Mouse (Mus musculus): ENCODE data around the gene Kctd21.

Gene Kctd21

GRCm38 (mm10) chr7:97346822-97347166, 14.7 kb downstream of the Kctd21 start:
- no peak for DNase-seq (ENCODE audit: extremely low read depth, insufficient read length, low spot score)

DNA sequence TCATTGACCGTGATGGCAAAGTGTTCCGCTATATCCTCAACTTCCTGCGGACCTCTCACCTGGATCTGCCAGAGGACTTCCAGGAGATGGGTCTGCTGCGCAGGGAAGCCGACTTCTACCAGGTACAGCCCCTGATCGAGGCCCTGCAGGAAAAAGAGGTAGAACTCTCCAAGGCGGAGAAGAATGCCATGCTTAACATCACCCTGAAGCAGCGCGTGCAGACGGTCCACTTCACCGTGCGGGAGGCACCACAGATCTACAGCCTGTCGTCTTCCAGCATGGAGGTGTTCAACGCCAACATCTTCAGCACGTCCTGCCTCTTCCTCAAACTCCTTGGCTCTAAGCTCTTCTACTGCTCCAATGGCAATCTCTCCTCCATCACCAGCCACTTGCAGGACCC, 15.3 kb downstream of the Kctd21 start:
- DNase-seq (ENCODE audit: extremely low read depth, insufficient read length, low spot score), result no peak

DNA sequence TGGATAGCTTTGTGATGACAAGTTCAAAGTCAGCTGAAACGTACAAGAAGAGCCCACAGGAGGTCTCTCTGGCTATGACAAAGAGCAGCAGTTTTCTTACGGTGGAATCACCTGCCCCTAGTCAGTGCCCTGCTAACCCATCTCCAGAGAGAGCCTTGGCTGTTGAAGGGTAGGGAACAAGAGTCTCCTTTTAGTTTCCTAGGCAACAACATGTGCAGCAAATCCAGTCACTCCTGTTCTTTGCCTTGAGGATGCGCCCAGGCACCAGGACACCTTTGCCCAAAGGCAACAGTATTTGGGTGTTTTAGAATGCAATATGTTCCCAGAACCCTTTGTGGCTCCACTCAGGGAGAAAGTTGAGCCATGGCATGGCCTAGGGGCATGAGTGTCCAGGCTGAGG, 16.2 kb downstream of the Kctd21 start:
- no peak for DNase-seq (ENCODE audit: extremely low read depth, insufficient read length, low spot score)

DNA sequence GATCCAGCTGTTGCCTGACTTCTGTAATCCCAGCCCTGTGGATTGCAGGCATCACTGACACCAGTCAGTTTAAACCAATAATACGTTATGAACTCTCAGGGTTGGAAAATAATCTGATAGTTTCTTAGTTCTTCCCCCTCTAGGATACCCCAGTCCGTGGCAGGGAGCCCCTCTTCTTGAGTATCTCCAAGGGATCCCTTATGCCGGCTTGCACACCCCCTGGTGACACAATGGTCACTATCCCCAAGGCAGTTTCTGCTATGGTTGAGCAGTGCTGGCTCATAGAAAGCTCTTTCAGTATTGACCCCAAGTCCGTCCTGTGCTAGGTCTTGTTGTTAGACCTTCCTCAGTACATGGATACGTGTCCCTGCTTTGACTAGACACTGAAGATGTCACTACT, 16.7 kb downstream of the Kctd21 start:
- no peak for DNase-seq (ENCODE audit: extremely low read depth, insufficient read length, low spot score)

DNA sequence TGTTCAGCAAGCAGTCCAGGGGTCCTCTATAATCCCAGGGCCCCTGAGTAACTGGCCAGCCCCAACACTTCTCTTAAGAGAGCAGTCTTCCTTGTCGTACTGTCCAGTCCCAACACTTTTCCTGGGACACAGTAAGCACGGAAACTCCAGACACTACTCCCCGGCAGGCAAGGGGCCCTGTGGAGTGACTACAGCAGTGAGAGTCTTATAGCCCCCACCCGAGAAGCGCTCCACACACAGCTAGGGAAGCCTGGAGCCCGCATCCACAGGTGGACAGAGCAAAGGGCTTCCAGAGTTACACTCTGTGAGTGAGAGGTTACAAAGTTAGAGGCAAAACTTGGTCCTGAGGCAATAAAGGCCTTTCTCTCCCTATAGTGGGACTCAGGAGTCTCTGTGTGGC, 17.3 kb downstream of the Kctd21 start:
- no peak for DNase-seq (ENCODE audit: extremely low read depth, insufficient read length, low spot score)

DNA sequence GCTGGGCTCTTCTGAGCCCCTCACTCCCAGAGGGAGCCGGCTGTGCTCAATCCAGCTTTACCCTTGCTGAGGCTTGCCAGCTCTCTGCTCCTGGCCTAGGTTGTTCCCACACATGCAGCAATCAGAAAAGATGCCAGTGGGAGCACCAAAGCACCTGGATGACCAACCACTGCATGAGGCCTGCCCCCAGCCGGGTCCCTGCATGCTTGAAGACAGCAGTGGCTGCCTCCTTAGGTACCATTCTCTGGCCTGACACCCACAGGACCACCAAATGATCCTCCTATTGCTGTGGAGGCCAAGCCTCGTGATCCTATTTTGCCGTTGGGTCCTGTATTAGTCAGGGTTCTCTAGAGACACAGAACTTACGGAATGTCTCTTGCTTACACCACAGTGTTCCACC, 18.8 kb downstream of the Kctd21 start:
- DNase-seq (ENCODE audit: extremely low read depth, insufficient read length, low spot score), result no peak

DNA sequence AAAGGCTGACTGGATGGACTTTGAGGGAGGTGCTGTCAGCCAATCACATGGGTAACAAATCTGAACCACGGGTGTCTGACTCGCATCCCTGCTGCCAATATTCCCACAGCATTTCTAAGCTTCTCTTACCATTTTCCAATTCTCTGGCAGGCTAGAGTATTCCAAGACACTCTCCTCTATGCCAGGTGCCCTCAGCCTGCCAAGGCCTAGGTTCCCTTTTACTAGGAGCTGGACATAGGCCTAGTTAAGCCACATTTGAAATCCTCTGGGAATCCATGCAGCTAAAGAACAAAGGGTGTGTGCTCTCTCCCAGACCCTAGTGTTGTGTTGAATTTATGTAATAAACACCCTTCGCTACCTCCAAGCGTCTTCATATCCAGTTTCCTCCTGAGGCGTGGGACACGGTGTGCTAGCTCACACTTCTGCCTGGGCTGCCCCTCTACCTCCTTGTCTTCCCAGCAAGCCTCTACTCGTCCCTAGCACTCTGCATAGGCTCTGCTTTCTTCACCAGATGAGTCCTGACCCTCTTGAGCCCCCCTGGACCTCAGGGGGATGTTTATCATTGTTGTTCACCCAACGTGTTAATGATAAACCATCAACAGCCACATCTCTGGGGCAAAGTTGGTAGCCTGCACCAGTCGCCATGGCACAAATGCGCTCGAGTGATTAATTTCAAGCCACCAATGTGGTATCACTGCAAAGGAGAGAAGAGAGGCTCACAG, 19.8 kb downstream of the Kctd21 start:
- DNase-seq (ENCODE audit: extremely low read depth, insufficient read length, low spot score), result no peak

DNA sequence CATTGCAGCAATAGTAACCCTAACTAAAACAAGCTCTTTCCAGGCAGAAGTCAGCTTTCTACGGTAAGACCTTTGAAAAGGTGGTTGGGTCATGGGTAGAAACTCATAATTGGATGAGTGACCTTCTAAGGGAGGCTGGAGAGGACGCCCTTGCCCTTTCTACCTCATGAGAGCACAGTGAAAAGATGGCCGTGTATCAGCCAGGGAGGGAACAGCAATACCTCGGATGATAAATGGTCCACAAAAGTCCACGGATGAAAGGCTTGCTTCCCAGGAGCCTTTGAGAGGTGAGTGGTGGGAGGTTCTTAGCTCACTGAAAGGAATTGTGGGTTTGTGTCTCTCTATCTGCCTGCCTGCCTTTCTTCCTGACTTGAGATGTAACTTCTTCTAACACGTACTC, 21.2 kb downstream of the Kctd21 start:
- DNase-seq (ENCODE audit: extremely low read depth, insufficient read length, low spot score), result no peak

- DNase-seq (ENCODE audit: extremely low read depth, insufficient read length, low spot score), result peak; percentile 38
Measured at GRCm38 (mm10) chr7:97355068-97355841, 23.1 kb downstream of the Kctd21 start.

GRCm38 (mm10) chr7:97356253-97356652, 24.1 kb downstream of the Kctd21 start:
- DNase-seq (ENCODE audit: extremely low read depth, insufficient read length, low spot score), result no peak

DNA sequence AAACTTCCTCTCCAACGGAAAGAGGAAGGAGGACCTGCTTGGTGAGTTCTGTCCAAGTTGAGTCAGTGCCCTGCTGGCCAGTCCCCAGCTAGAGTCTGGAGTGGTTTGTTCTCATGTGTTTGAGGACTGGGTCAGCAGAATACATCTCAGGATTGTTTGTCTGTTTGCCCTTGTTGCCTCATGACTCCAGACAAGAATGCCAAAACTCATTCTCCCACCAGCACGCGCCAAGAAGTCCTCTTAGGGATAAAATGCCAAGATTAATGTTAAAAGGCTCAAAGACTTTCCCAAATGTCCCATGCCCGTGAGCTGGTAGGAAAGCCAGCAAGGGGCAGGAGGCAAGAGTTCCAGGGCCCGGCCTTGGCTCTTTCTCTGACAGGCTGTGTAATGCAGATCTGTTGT, 24.7 kb downstream of the Kctd21 start:
- no peak for DNase-seq (ENCODE audit: extremely low read depth, insufficient read length, low spot score)

- no peak for DNase-seq (ENCODE audit: extremely low read depth, insufficient read length, low spot score)
Measured at GRCm38 (mm10) chr7:97357840-97358239, 25.7 kb downstream of the Kctd21 start.

- no peak for DNase-seq (ENCODE audit: extremely low read depth, insufficient read length, low spot score)
Measured at GRCm38 (mm10) chr7:97358347-97358746, 26.2 kb downstream of the Kctd21 start.

DNA sequence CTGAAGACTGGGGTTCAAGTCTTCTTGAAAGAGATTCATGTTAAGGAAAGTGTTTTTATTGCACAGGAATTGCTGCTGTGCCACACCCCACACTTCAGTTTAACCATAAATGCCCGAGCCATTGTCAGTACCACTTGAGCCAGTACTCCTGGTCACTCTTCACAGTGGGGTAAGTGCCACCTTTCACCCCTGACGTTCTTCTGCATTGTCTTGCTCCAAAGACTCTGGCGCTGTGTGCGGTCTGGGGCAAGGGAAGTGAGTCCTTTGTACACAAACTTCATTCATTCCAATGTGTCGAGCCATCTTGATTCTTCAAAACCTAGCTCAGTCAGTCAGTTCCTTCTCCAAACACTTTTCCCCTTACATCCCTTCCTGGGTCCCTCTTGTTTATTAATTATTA, 28.0 kb downstream of the Kctd21 start:
- no peak for DNase-seq (ENCODE audit: extremely low read depth, insufficient read length, low spot score)

- no peak for DNase-seq (ENCODE audit: extremely low read depth, insufficient read length, low spot score)
Measured at GRCm38 (mm10) chr7:97360955-97361354, 28.8 kb downstream of the Kctd21 start.

GRCm38 (mm10) chr7:97361467-97361866, 29.3 kb downstream of the Kctd21 start:
- DNase-seq (ENCODE audit: extremely low read depth, insufficient read length, low spot score), result peak; percentile 32

GRCm38 (mm10) chr7:97365887-97366286, 33.8 kb downstream of the Kctd21 start:
- DNase-seq (ENCODE audit: extremely low read depth, insufficient read length, low spot score), result no peak

GRCm38 (mm10) chr7:97375101-97375500, 43.0 kb downstream of the Kctd21 start:
- no peak for DNase-seq (ENCODE audit: extremely low read depth, insufficient read length, low spot score)

DNA sequence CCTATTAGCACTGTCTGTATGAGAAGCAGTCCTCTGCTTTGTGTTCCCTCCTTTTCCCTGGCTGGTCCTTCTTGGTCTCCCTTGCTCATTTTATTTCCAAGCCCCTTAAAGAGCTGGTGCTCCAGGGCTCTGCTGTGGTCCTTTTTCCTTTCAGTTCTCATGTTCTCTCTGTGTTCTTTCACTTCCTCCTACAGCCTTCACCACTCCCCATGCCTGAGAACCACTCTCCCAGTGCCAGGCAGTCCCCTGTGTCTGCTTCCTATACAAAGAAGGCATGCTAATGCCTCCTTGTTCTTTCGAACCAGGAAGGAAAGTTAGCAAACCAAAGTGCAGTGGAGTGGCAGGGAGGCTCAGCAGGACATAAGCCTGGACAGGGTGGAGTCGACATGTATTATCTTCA, 43.8 kb downstream of the Kctd21 start:
- DNase-seq (ENCODE audit: extremely low read depth, insufficient read length, low spot score), result no peak

DNA sequence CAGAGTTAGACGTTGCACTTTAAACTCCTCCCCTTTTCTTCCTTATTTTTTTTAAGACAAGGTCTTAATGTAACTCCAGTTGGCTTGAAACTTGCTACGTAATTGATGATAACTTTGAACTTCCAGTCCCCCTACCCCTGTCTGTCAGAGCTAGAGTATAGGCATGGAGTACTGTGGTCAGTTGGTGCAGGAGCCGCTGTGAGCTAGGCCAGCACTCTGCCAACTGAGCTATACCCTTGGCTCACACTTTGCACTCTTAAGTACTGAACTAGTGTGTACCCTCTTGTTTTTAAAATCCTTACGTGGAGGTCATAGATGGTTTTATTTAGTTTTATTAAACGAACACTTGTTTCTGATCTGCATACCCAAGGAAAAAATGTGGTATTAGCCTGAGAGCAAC, 47.2 kb downstream of the Kctd21 start:
- DNase-seq (ENCODE audit: extremely low read depth, insufficient read length, low spot score), result no peak

GRCm38 (mm10) chr7:97380500-97381123, 48.5 kb downstream of the Kctd21 start:
- no peak for DNase-seq (ENCODE audit: extremely low read depth, insufficient read length, low spot score)

DNA sequence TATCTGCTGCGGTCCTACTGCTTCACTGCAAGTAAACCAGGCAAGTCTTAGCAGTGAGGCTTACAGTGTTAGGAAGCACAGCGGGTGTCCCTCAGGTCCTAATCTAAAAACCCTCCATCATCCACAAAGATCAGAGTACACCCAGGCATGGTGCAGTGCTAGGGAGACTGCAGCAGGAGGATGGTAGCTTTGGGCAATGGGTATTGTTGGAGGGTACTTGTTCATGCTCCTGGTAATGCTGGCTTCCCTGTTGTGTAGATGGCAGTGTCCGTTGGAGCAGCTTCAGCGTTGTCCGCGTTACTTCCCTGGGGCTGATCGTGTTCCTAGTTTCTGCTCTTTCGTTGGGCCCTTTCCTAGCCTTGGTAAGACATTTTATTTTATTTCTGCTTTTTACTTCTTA, 50.5 kb downstream of the Kctd21 start:
- DNase-seq (ENCODE audit: extremely low read depth, insufficient read length, low spot score), result no peak
